Mouse (Mus musculus): ENCODE data around the gene Grb7. TPM values are rescaled to one million over a fixed set of nuclear protein-coding genes. Genes with fewer than 3 reads are reported as not detected.

Grb7 gene
- total and polyA plus RNA-seq, 3 experiments, result not detected

DNA sequence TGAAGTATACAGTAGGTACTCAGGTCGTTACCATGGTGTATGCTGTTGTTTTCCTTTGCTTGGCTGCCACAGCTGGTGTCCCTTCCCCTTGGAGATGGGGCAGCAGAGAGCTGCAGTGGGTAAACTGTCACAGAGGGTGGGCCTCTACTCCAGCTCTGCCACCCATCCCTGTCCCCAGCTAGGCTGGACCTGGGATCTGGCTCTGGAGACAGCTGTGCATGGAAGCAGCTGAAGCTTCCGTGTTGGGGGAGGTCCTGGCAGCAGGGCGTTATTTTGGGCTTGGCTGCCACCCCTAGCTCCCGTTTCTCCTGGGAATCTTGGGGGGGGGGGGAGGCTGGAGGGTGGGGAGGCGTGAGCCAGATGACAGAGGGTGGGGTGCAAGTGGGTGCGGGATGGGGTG lies 27.9 kb upstream of the Grb7 start:
- H3K9me3 ChIP-seq (replicated peaks), result no peaks in the 10 kb centered on the region
- no peak for DNase-seq (ENCODE audit: low spot score)
- no peak for ATAC-seq (ENCODE audit: extremely low read depth, insufficient number of reproducible peaks, low FRiP score, poor library complexity, severe bottlenecking)
- peaks cover 52% of the 10 kb centered on the region for H3K27me3 ChIP-seq (ENCODE audit: insufficient read depth, low read length)
- no peaks in the 10 kb centered on the region for H3K36me3 ChIP-seq (replicated peaks)
- no peak overlapping the region for H3K4me3 ChIP-seq (ENCODE audit: low read depth, low read length)
- peaks cover 3% of the 10 kb centered on the region; the same call in 1 of the 2 replicates for H3K4me1 ChIP-seq (ENCODE audit: insufficient read depth, low read depth, low read length)
- no peak for TF ChIP-seq POLR2AphosphoS5 (IDR thresholded peaks at IDR 0.05; ENCODE audit: insufficient replicate concordance, low read depth, low read length)
- TF ChIP-seq GATA1 (IDR thresholded peaks at IDR 0.05; ENCODE audit: borderline replicate concordance, low read length), result no peak
- TF ChIP-seq CTCF (IDR thresholded peaks at IDR 0.05; ENCODE audit: low read depth, low read length), result no peak

DNA sequence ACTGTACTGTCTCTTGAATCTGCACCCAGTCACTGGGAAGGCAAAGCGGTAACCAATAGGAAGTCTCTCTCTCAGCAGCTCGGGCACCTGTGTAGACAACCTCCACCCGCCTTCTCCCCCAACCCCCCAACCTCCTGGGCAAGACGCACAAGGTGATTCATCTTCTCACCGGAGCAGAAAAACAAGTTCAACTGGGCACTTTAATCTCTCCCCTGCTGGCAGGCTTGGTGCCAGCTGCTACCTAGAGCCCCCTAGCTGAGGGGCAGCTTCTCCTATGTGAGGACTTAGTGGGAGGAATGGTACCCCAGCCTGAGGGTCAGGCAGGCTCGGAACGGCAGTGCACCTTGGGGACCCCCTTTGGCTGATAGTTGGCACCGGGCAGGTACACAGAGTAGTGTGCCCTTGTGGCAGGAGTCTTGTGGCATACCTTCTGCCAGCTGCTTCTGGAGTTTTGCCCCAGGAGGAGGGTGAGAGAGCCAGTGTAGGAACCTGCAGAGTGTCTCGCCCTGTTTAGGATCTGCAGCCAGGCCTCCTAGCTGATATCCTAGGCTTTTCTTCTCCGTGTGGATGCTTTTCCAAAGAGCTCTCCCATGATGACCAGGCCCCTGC lies 27.2 kb upstream of the Grb7 start:
- DNase-seq (ENCODE audit: low spot score), result no peak
- Histone ChIP-seq H3K36me3 (replicated peaks) (no peaks in the 10 kb centered on the region), H3K9me3 (replicated peaks) (no peaks in the 10 kb centered on the region), H3K4me3 (ENCODE audit: low read depth, low read length) (no peak overlapping the region), H3K27me3 (ENCODE audit: insufficient read depth, low read length) (peaks cover 44% of the 10 kb centered on the region), H3K4me1 (ENCODE audit: insufficient read depth, low read depth, low read length) (peaks cover 3% of the 10 kb centered on the region; the same call in 1 of the 2 replicates)
- TF ChIP-seq TAL1 (conservative IDR thresholded peaks at IDR 0.05; ENCODE audit: low read depth, low read length), result no peak
- no peak for TF ChIP-seq GATA2 (IDR thresholded peaks at IDR 0.05; ENCODE audit: borderline replicate concordance, low read depth, low read length)
- no peak for TF ChIP-seq GATA1 (IDR thresholded peaks at IDR 0.05; ENCODE audit: borderline replicate concordance, low read length)
- no peak for TF ChIP-seq POLR2AphosphoS5 (IDR thresholded peaks at IDR 0.05; ENCODE audit: insufficient replicate concordance, low read depth, low read length)
- TF ChIP-seq CTCF (IDR thresholded peaks at IDR 0.05; ENCODE audit: low read depth, low read length), result no peak
- no peak for ATAC-seq (ENCODE audit: extremely low read depth, insufficient number of reproducible peaks, low FRiP score, poor library complexity, severe bottlenecking)

DNA sequence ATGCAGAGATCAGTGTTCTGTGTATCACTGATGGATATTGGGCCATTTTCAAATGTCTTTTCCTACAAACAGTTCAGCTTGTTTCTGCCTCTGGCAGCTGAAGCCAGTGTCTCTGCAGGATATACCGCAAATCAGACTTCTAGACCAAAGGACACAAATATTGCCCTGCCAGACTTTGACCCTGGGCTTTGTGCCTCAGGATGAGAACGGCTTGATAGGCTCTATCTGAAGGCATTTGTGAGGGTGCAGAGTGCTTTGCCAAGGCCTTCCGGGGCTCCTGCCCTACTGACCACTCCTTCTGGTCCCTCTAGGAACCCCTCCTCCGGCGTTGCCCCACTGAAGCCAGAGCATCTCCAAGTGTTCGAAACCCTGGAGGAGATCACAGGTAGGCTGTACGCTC lies 19.6 kb upstream of the Grb7 start:
- DNase-seq (ENCODE audit: low spot score) (no peak), ATAC-seq (ENCODE audit: extremely low read depth, insufficient number of reproducible peaks, low FRiP score, poor library complexity, severe bottlenecking) (no peak)
- Histone ChIP-seq H3K4me3 (ENCODE audit: low read depth, low read length) (no peak overlapping the region), H3K9me3 (replicated peaks) (no peaks in the 10 kb centered on the region), H3K4me1 (ENCODE audit: insufficient read depth, low read depth, low read length) (no peaks in the 10 kb centered on the region), H3K27me3 (ENCODE audit: insufficient read depth, low read length) (peaks cover 52% of the 10 kb centered on the region), H3K36me3 (replicated peaks) (no peaks in the 10 kb centered on the region)
- TF ChIP-seq TAL1 (conservative IDR thresholded peaks at IDR 0.05; ENCODE audit: low read depth, low read length) (no peak), POLR2AphosphoS5 (IDR thresholded peaks at IDR 0.05; ENCODE audit: insufficient replicate concordance, low read depth, low read length) (no peak), GATA2 (IDR thresholded peaks at IDR 0.05; ENCODE audit: borderline replicate concordance, low read depth, low read length) (no peak), CTCF (IDR thresholded peaks at IDR 0.05; ENCODE audit: low read depth, low read length) (no peak), GATA1 (IDR thresholded peaks at IDR 0.05; ENCODE audit: borderline replicate concordance, low read length) (no peak)

DNA sequence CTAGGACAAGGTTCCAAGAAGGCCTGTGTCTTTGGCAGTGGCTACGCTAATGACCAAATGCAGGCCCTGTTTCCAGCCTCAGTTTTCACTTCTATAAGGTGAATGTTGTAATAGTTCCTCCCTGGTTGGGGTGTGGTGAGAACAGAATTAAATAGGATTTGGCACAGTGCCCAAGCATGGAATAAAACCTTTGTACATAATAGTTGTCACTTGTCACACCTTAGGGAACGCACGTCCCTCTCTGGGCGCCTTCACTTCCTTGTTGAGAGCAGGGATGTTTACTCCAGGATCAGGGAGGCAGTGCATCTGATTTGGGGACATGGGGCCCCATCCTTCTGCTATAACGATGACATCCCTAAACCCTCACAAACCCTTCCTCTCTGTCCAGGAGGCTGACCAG lies 17.8 kb upstream of the Grb7 start:
- Histone ChIP-seq H3K4me1 (ENCODE audit: insufficient read depth, low read depth, low read length) (0 out of 2 replicates have a peak, but pooled peaks cover 3% of the 10 kb centered on the region), H3K36me3 (replicated peaks) (no peaks in the 10 kb centered on the region), H3K4me3 (ENCODE audit: low read depth, low read length) (no peak overlapping the region), H3K27me3 (ENCODE audit: insufficient read depth, low read length) (peaks cover 56% of the 10 kb centered on the region), H3K9me3 (replicated peaks) (no peaks in the 10 kb centered on the region)
- DNase-seq (ENCODE audit: low spot score) (no peak), ATAC-seq (ENCODE audit: extremely low read depth, insufficient number of reproducible peaks, low FRiP score, poor library complexity, severe bottlenecking) (no peak)
- TF ChIP-seq GATA2 (IDR thresholded peaks at IDR 0.05; ENCODE audit: borderline replicate concordance, low read depth, low read length), result no peak
- TF ChIP-seq GATA1 (IDR thresholded peaks at IDR 0.05; ENCODE audit: borderline replicate concordance, low read length), result no peak
- TF ChIP-seq POLR2AphosphoS5 (IDR thresholded peaks at IDR 0.05; ENCODE audit: insufficient replicate concordance, low read depth, low read length), result no peak
- TF ChIP-seq TAL1 (conservative IDR thresholded peaks at IDR 0.05; ENCODE audit: low read depth, low read length), result no peak
- TF ChIP-seq CTCF (IDR thresholded peaks at IDR 0.05; ENCODE audit: low read depth, low read length), result no peak

DNA sequence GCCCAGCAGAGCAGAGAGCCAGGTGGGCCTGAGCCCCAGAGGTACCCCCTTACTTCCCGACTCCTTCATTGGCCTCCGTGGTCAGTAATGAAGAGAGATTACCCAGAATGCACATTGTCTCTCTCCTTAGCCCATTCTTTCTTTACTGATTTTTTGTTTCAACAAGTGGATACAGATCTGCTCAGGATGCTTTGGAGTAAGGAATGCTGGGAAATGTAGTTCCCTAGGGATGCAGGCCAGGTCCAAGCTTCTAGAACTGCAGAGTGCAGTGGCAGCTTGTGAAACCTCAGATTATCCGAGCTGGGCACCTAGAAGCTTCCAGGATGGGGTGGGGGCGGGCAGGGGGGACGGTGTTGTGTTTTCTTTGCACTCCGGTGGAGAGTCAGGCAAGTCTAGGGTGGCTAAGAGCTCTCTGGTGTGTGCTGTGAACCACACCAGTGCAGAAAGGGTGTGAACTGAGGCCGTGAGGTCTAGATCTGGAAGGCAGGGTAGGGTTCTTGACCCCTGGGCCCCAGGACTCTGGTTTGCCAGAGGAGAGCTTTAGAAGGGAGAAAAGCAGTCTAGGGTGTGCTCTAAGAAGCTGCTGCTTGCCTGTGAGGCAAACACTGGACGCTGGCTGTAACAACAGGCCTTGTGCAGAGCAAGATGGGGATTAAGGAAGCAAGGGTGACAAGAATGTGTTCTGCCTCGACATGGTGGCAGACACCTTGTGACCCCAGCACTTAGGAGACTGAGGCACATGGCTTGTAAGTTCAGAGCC lies 14.3 kb upstream of the Grb7 start:
- Histone ChIP-seq H3K27me3 (ENCODE audit: insufficient read depth, low read length) (peaks cover 56% of the 10 kb centered on the region), H3K4me1 (ENCODE audit: insufficient read depth, low read depth, low read length) (0 out of 2 replicates have a peak, but pooled peaks cover 3% of the 10 kb centered on the region), H3K9me3 (replicated peaks) (no peaks in the 10 kb centered on the region), H3K4me3 (ENCODE audit: low read depth, low read length) (no peak overlapping the region), H3K36me3 (replicated peaks) (peaks cover 8% of the 10 kb centered on the region)
- DNase-seq (ENCODE audit: low spot score), result no peak
- no peak for TF ChIP-seq GATA1 (IDR thresholded peaks at IDR 0.05; ENCODE audit: borderline replicate concordance, low read length)
- no peak for ATAC-seq (ENCODE audit: extremely low read depth, insufficient number of reproducible peaks, low FRiP score, poor library complexity, severe bottlenecking)

DNA sequence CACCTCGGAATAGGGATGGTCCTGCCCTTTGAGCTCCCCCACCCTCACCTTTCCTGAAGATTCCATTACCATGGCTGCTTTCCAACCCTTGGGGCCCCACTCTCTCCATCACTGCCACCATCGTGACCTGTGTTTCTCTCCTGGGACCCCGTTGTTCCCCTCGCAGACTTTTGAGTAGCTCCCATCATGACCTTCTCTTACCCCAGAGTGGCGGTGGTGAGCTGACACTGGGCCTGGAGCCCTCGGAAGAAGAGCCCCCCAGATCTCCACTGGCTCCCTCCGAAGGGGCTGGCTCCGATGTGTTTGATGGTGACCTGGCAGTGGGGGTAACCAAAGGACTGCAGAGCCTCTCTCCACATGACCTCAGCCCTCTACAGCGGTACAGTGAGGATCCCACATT lies 10.5 kb upstream of the Grb7 start:
- H3K4me1 ChIP-seq (ENCODE audit: insufficient read depth, low read depth, low read length), result peaks cover 15% of the 10 kb centered on the region
- no peaks in the 10 kb centered on the region for H3K9me3 ChIP-seq (replicated peaks)
- peaks cover 37% of the 10 kb centered on the region for H3K27me3 ChIP-seq (ENCODE audit: insufficient read depth, low read length)
- DNase-seq (ENCODE audit: low spot score), result no peak
- peaks cover 18% of the 10 kb centered on the region for H3K36me3 ChIP-seq (replicated peaks)
- no peak overlapping the region for H3K4me3 ChIP-seq (ENCODE audit: low read depth, low read length)
- no peak for TF ChIP-seq GATA2 (IDR thresholded peaks at IDR 0.05; ENCODE audit: borderline replicate concordance, low read depth, low read length)
- TF ChIP-seq CTCF (IDR thresholded peaks at IDR 0.05; ENCODE audit: low read depth, low read length), result no peak
- TF ChIP-seq TAL1 (conservative IDR thresholded peaks at IDR 0.05; ENCODE audit: low read depth, low read length), result no peak
- no peak for TF ChIP-seq POLR2AphosphoS5 (IDR thresholded peaks at IDR 0.05; ENCODE audit: insufficient replicate concordance, low read depth, low read length)
- TF ChIP-seq GATA1 (IDR thresholded peaks at IDR 0.05; ENCODE audit: borderline replicate concordance, low read length), result no peak
- no peak for ATAC-seq (ENCODE audit: extremely low read depth, insufficient number of reproducible peaks, low FRiP score, poor library complexity, severe bottlenecking)
